10 mouse cellular contexts compared by ENCODE assay signal in genomic region chr1:58144384-58145069, GRCm38 (mm10). TPM values are rescaled to one million over a fixed set of nuclear protein-coding genes. Genes with fewer than 3 reads are reported as not detected.
DNase-seq lines count a peak whose midpoint lies in the region; ATAC-seq and TF ChIP-seq lines count a peak whose summit lies in the region.
"Had no signal": no experiment of that assay in that cellular context is flagged by ENCODE, and none has a peak within 500 bp of the region (broad histone marks: within the 10 kb centered on the region; RNA-seq: fewer than 3 reads in every experiment).

No protein-coding gene starts in this region.

- H3K27ac ChIP-seq in forebrain, postnatal 0 days (ENCODE audit: low read depth, low read length), result no peak overlapping the region
- no peak overlapping the region for H3K27ac ChIP-seq in forebrain, embryonic 12.5 days
- no peak overlapping the region for H3K27ac ChIP-seq in kidney, postnatal 0 days
- peak overlapping the region; percentile 66 for H3K27ac ChIP-seq in liver, embryonic 15.5 days (replicated peaks)
- H3K27ac ChIP-seq: limb, embryonic 15.5 days had no signal

- no peaks in the 10 kb centered on the region for H3K9me3 ChIP-seq in forebrain, postnatal 0 days (ENCODE audit: low read length)
- peaks cover 3% of the 10 kb centered on the region; the same call in 1 of the 2 replicates for H3K9me3 ChIP-seq in forebrain, embryonic 12.5 days
- H3K9me3 ChIP-seq in kidney, postnatal 0 days (replicated peaks; ENCODE audit: low read length), result no peaks in the 10 kb centered on the region
- no peaks in the 10 kb centered on the region for H3K9me3 ChIP-seq in liver, embryonic 15.5 days (replicated peaks)
- H3K9me3 ChIP-seq: limb, embryonic 15.5 days had no signal

- no peak overlapping the region for H3K4me3 ChIP-seq in forebrain, postnatal 0 days (ENCODE audit: low read depth, low read length)
- no peak overlapping the region for H3K4me3 ChIP-seq in forebrain, embryonic 12.5 days (replicated peaks)
- H3K4me3 ChIP-seq in kidney, postnatal 0 days (replicated peaks; ENCODE audit: low read depth, low read length), result no peak overlapping the region
- no peak overlapping the region for H3K4me3 ChIP-seq in liver, embryonic 15.5 days (replicated peaks)
- H3K4me3 ChIP-seq: erythroblast, embryonic 14.5 days; limb, embryonic 15.5 days had no signal

- no peaks in the 10 kb centered on the region for H3K27me3 ChIP-seq in forebrain, postnatal 0 days (ENCODE audit: insufficient read depth, low read length)
- no peaks in the 10 kb centered on the region for H3K27me3 ChIP-seq in forebrain, embryonic 12.5 days
- no peaks in the 10 kb centered on the region for H3K27me3 ChIP-seq in kidney, postnatal 0 days (ENCODE audit: insufficient read depth, low read length)
- no peaks in the 10 kb centered on the region for H3K27me3 ChIP-seq in liver, embryonic 15.5 days
- H3K27me3 ChIP-seq: limb, embryonic 15.5 days had no signal

- DNase-seq in forebrain, postnatal 0 days, result peak; percentile 59
- DNase-seq in 3T3-L1 (ENCODE audit: low read depth, low spot score), result peak; percentile 67
- DNase-seq in cerebellum, adult 8-10 months, result peak; percentile 7
- DNase-seq in kidney, postnatal 0 days (ENCODE audit: low spot score), result peak; percentile 79
- DNase-seq in ovary, postnatal 10 days (ENCODE audit: low spot score), result no peak

- no peak overlapping the region for H3K9ac ChIP-seq in forebrain, postnatal 0 days
- H3K9ac ChIP-seq in forebrain, embryonic 12.5 days, result no peak overlapping the region
- H3K9ac ChIP-seq in kidney, postnatal 0 days (ENCODE audit: low read depth, low read length), result no peak overlapping the region
- no peak overlapping the region for H3K9ac ChIP-seq in liver, embryonic 15.5 days
- H3K9ac ChIP-seq: limb, embryonic 15.5 days had no signal

- WGBS in forebrain, postnatal 0 days, result 71% methylated on average over 10 of the region's 10 CpGs
- 84% methylated on average over 10 of the region's 10 CpGs for WGBS in forebrain, embryonic 12.5 days
- WGBS in kidney, postnatal 0 days, result 24% methylated on average over 10 of the region's 10 CpGs
- WGBS in liver, embryonic 15.5 days (ENCODE audit: insufficient replicate concordance), result 52% methylated on average over 10 of the region's 10 CpGs

- H3K4me2 ChIP-seq in forebrain, postnatal 0 days (ENCODE audit: low read depth), result no peak overlapping the region
- no peak overlapping the region for H3K4me2 ChIP-seq in forebrain, embryonic 12.5 days
- peak overlapping the region; percentile 25; the same call in 1 of the 2 replicates for H3K4me2 ChIP-seq in kidney, postnatal 0 days (ENCODE audit: low read length)
- peak overlapping the region; percentile 25; the same call in 1 of the 2 replicates for H3K4me2 ChIP-seq in liver, embryonic 15.5 days
- H3K4me2 ChIP-seq: limb, embryonic 15.5 days had no signal

- peak; percentile 53; the same call in 1 of the 2 replicates for ATAC-seq in forebrain, postnatal 0 days
- ATAC-seq in forebrain, embryonic 12.5 days (ENCODE audit: low FRiP score), result no peak
- ATAC-seq in kidney, postnatal 0 days (replicated peaks; ENCODE audit: low FRiP score, low read depth), result no peak
- peak; percentile 80 for ATAC-seq in liver, embryonic 15.5 days (ENCODE audit: insufficient read depth)
- ATAC-seq in erythroblast, adult 5-6 weeks (replicated peaks; ENCODE audit: low FRiP score, poor library complexity, severe bottlenecking), result no peak

- H3K4me1 ChIP-seq in forebrain, postnatal 0 days (ENCODE audit: insufficient read depth), result no peaks in the 10 kb centered on the region
- no peaks in the 10 kb centered on the region for H3K4me1 ChIP-seq in forebrain, embryonic 12.5 days
- no peaks in the 10 kb centered on the region for H3K4me1 ChIP-seq in kidney, postnatal 0 days (replicated peaks; ENCODE audit: insufficient read depth, low read length)
- H3K4me1 ChIP-seq in liver, embryonic 15.5 days (replicated peaks), result 0 out of 2 replicates have a peak, but pooled peaks cover 4% of the 10 kb centered on the region
- H3K4me1 ChIP-seq: limb, embryonic 15.5 days had no signal

- peak; percentile 54 for TF ChIP-seq CTCF in forebrain, postnatal 0 days (IDR thresholded peaks at IDR 0.05; ENCODE audit: low read depth)
- peak; percentile 63 for TF ChIP-seq CTCF in kidney, postnatal 0 days (IDR thresholded peaks at IDR 0.05; ENCODE audit: low read depth)

- H3K36me3 ChIP-seq in forebrain, postnatal 0 days (ENCODE audit: insufficient read depth), result no peaks in the 10 kb centered on the region
- no peaks in the 10 kb centered on the region for H3K36me3 ChIP-seq in forebrain, embryonic 12.5 days (replicated peaks)
- no peaks in the 10 kb centered on the region for H3K36me3 ChIP-seq in kidney, postnatal 0 days (ENCODE audit: insufficient read depth, low read length)
- no peaks in the 10 kb centered on the region for H3K36me3 ChIP-seq in liver, embryonic 15.5 days (replicated peaks)
- H3K36me3 ChIP-seq: limb, embryonic 15.5 days had no signal

RNA-seq across cellular contexts. Expression of gene Aox3, which starts 31.6 kb away (rescaled TPM):
- total RNA-seq in forebrain, postnatal 0 days (2014; rRNA removed), result 0.77 and 0.90 TPM in 2 replicates
- 0.33 and 0.49 TPM in 2 replicates for polyA plus RNA-seq in forebrain, postnatal 0 days (2015; fragmentation: Nextera tagmentation; extraction: Ambion mirVana)
- polyA plus RNA-seq in forebrain, embryonic 12.5 days (2016; fragmentation: Nextera tagmentation; extraction: Ambion mirVana), result 0.20 and 0.29 TPM in 2 replicates
- 3.8 and 4.2 TPM in 2 replicates for polyA plus RNA-seq in kidney, postnatal 0 days (2015; fragmentation: Nextera tagmentation; extraction: Ambion mirVana)
- 1.0 and 2.9 TPM in 2 replicates for polyA plus RNA-seq in liver, embryonic 15.5 days (2015; fragmentation: Nextera tagmentation; extraction: Ambion mirVana)
- not detected in 2 replicates for total RNA-seq in erythroblast, adult 5-6 weeks (2015; ENCODE audit: low replicate concordance)
- not detected in 2 replicates for total RNA-seq in erythroblast, adult 5-6 weeks (2017; ENCODE audit: low replicate concordance)
- polyA plus RNA-seq: erythroblast, embryonic 14.5 days had no signal

Comparison
In these comparisons a context has a peak if more than half of its experiments do, and no peak if none do; other contexts are left out.
1. ATAC-seq: peak in forebrain, postnatal 0 days (single experiment) and liver, embryonic 15.5 days (single experiment); none in forebrain, embryonic 12.5 days (single experiment), kidney, postnatal 0 days (single experiment) and erythroblast, adult 5-6 weeks (single experiment).
2. H3K4me2 ChIP-seq: peak in kidney, postnatal 0 days (single experiment) and liver, embryonic 15.5 days (single experiment); none in forebrain, postnatal 0 days (single experiment) and forebrain, embryonic 12.5 days (single experiment).